Mouse (Mus musculus) adrenal gland, postnatal 25 days (tissue): ENCODE measurements around the gene Fbxl5. TPM values are rescaled to one million over a fixed set of nuclear protein-coding genes. Genes with fewer than 3 reads are reported as not detected.

ENCODE experiments used
- total RNA-seq: library from RNA; stranded (reverse); gene quantifications from 2 replicates; pipeline ENCODE4 v1.2.3, GENCODE M21; 2021

Gene Fbxl5
- total RNA-seq, 1 experiment from 2014 or later = 76.8 TPM

Other genes with a start within 250 kb of the Fbxl5 start
- 17.0 and 23.6 TPM in 2 replicates for gene Cc2d2a, start 159.3 kb downstream of the Fbxl5 start, total RNA-seq
- gene Bst1, start 2.8 kb downstream of the Fbxl5 start, total RNA-seq = 1.3 and 1.8 TPM in 2 replicates
- 10.8 and 16.5 TPM in 2 replicates for gene Cd38, start 46.9 kb upstream of the Fbxl5 start, total RNA-seq
- gene Gm7879, start 91.5 kb upstream of the Fbxl5 start, total RNA-seq = 11.4 and 18.9 TPM in 2 replicates
- not detected in 2 replicates for gene Fgfbp1, start 160.1 kb upstream of the Fbxl5 start, total RNA-seq